Mouse (Mus musculus) kidney, postnatal 25 days (tissue): ENCODE data around the gene Zfp598.
"Not testable (repeated sequence)": the region's sequence is repeated elsewhere in the genome, so short reads cannot be mapped to it uniquely, and the experiment has no call there.

ENCODE experiments used
- DNase-seq, 2 experiments: peaks; one replicate each; pipeline ENCODE4 v3.0.0; 2021; ENCODE audit warnings: mixed read lengths in 2 of 2

Gene Zfp598

DNA sequence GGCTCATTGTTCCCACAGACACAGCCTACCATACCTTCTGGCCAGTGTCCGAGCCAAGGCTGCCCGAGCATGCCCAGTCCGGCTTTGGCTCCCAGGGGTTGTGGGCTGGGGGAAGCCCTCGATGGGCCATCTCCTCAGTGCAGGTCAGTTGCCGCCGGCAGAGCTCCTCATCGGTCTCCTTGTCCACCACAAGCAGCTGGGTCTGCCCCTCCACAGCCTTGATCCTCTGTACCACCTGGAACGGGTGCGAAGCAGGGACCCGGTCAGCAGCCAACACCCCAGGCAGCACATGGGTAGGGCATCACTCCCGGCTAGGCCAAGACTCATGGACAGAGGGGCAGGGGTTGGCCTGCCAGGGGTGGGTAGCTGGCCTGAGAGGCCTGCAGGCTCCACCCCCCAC, 22.0 kb upstream of the Zfp598 start:
- no peak for DNase-seq

DNA sequence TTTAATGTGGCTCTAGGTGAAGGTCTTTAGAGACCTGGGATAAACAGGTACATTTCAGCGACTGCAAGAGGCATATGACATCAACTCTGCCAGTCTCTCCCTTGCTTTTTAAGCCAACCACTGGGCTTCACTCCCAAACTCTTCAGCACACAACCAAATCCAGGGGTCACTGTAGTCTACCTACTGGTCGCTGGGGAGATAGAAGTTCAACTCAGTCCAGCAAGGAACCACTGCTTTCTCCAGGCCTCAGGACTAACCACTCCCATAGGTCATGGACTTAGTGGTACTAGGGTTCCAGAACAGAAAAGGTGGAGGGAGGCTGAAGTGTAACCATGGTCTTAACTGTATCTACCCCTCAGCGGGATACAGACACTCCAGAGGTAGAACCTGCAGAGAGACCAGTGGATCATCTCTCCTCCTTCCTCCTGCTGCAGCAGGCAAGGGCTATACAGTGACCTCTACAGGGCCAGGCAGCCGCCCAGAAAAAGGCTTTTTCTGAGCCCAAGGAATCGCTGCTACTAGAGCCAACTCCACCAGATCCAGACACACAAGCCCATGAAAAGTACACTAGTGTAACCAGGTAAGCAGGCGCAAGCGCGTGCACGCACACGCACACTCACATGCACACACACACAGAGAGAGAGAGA, 20.6 kb upstream of the Zfp598 start:
- no peak for DNase-seq

DNA sequence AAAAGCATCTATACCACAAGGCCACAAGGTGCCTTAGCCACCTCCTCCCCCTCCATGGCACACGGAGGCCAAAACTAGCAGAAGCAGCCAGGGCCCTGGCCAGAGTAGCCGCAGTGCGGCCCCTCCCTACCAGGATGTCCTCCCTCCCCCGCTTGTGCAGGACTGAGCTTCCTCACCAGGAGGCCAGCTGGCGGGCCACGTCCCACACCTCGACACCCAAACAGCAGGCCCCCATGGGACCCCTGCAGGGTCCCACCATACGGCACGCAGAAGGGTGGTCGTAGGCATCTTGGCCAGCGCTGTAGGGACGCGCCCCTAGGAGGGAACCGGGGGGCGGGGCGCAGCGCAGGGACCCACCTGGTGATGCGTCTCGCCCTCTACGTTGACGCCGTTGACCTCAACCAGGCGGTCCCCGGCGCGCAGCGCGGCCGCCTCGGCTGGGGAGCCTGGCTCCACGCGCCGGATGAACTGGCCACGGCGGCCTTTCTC, 19.9 kb upstream of the Zfp598 start:
- DNase-seq: peak; percentile 67 to 86

DNA sequence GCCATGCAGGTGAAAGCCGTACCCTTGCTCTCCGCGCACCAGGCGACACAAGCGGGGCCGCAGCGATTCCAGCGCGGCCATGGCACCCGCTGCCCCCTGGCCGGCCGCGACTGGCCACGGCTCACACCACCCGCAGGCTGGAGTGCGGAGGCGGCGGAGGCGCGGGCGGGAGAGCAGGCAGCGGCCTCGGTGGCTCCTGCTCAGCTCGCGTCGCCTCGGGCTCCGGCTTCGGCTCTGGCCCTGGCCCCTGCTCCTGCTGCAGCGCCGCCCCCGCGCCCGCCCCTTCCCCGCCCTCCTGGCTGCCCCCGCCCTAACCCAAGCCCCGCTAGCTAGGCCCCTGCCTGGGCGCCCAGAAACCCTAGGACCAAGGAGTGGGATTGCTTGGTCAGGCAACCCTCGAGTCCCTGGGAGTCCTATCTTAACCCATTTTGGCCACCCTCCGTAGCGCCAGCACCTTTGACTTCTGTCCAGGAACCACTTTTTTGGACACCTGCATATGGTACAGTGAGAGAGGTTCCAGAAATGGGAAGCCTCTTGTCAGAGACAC, 19.3 kb upstream of the Zfp598 start, which contains the start of gene Slc9a3r2:
Slc9a3r2 (minus strand) TSS at position 258 of the 547 bp plus-strand sequence.
- DNase-seq: peak; percentile 73 to 85

DNA sequence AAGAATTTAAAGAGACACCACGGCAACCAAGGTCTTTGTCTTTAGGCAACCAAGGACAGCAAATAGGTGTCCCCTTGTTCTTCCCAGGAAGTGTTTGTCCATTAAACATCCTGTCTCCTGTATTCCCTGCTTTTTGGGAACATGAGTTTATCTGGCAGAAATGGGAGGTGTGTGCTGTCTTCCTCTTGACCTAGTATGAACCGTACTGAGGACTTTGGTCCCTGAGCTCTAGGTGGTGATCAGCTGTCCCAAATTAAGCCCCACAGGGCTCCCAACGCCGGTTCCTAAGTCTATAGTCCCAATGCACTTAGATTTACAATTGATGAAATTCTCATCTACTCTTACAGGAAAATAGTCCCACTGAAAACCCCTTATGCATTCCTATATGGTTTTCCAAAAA, 18.7 kb upstream of the Zfp598 start:
- DNase-seq: no peak

DNA sequence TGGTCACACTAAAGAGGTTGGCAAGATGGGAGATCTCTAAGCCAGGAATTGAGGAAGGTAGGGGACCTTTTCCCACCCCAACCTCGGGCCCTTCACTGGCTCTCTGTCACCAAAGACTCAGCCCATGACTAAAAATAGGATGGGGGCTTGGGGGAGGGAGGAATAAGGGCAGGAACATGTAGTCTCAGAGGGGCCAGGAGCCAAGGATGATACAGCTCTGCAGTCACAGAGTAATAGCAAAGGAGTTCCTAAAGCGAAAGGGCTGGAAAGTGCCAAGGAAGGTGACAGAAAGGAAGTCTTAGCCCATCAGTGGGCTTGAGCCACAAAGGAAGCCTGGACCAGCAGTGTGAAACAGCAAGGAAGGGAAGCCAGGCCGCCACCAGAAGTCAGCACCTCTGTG, 17.7 kb upstream of the Zfp598 start:
- no peak for DNase-seq

DNA sequence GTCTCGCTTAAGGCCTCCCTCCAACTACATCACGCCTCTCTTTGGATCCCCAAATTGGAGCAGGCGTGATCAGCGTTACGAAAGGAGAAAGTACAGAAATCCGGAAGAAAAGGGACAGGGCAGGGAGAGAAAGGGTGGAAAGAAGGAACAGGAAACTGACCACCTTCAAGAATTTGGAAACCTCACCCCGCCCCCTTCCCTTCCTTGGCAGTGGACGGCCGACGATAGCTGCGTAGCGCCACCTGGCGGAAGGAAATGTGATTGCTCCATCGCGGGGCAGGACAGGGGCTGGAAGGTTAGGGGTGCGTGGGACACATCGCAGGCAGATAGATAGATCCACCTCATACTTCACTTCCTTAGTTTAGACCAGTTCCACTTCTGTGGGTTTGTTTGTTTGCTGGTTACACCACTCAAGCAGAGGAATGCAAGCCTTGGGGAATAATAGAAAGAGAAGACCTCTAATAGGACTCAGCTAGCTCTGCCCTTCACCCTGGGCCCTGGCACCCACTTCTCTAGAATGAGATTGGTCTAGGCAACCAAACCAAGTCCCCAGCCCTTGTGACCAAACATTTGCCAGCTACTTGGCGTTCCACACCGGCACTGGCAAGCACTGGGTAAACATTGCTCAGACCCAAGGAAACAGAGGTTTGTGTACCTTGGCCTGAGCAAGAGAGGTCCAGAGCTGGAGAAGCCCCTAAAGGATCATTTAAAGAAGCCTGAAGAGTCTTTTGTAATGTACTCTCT, 15.3 kb upstream of the Zfp598 start:
- peak; percentile 82 to 89 for DNase-seq

DNA sequence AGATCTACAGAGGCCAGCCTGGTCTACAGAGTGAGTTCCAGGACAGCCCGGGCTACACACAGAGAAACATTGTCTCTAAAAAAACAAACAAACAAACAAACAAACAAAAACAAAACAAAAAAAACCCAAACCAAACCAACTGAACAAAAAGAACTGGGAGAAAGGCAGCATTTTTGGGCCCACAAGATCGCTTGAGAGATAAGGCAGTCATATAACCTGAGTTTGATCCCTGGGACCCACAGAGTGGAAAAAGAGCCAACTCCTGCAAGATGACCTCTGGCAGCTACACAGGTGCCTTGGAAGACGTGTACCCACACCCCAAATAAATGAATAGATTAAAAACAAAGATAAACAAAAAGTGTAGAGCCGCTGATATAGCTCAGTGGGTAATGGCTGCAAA, 14.5 kb upstream of the Zfp598 start:
- DNase-seq: no peak

DNA sequence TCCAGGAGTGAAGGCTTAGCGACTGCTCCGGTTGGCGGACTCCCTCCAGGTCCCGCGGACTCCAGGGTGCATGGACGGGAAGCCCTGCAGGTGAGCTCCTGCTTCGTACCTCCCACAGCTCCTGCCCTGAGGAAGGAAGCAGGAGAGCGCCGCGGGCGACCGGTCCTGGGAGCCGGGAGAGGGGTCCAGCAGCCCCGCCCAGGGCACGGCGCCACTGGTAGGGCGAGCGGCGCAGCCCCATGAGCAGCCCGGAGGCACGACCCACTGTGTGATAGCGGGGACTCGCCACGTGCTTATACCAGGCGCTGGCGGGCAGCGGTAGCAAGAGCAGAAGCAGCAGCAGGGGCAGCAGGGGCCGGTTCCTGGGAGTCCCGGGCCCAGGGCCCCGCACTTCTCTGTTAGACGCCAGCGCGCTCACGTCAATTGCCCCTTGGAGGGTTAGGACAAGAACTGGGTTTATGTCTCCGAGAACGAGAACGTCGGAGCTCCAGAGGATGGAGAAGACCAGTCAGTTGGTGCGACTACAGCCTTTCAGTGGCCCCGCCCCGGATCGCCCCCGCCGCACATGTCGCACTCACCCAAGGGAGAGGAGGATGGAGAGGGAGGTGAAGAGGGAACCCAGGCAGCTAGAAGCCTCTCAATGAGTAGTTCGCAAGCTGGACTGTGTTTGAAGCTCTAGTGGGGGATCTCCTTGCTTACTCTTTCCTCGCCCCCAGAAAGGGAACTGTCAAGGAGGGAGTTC, 11.3 kb upstream of the Zfp598 start, which contains the start of gene Npw:
Npw (minus strand) TSS at position 441 of the 742 bp plus-strand sequence.
- DNase-seq: peak in 1 of 2 experiments; percentile 56

DNA sequence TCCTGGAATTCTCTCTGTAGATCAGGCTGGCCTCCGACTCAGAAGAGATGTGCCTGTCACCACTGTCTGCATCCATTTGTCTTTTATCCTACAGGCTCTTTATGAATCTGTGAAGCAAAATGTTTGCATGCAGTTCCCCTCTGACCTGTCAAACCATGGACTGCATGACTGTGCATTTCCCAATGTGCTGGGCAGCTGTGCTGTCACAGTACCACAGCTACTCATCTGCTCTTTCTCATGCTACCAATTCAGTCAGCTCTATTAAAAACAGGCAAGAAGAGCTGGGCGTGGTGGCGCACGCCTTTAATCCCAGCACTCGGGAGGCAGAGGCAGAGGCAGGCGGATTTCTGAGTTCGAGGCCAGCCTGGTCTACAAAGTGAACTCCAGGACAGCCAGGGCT, 2.5 kb upstream of the Zfp598 start:
- not testable (repeated sequence) for DNase-seq

DNA sequence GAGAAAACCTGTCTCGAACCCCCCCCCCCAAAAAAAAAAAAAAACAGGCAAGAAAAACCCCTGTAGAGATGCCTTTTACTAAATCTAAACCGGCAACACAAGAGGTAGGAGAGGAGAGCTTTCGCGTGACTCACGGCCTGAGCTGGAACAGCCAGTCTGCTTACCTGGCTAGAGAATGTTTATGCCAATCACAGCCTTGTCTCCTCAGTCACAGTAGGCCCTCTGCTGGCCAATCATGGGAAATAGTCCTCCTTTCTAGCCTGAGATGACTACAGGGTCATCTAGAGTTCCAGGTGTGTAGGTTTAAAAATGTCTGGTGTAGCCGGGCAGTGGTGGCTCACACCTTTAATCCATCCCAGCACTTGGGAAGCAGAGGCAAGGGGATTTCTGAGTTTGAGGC, 2.1 kb upstream of the Zfp598 start:
- DNase-seq: peak; percentile 82 to 86

DNA sequence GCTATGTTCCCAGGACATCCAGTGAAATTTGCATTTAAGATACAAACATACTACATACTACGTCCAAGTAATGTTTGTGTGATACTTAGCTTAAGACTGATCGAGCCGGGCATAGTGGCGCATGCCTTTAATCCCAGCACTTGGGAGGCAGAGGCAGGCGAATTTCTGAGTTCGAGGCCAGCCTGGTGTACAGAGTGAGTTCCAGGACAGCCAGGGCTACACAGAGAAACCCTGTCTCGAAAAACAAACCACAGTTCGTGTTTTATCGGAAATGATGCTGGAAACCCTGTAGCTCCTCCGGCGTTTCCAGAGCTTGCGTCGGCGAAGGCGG, 308 bp upstream of the Zfp598 start:
- not testable (repeated sequence) for DNase-seq

DNA sequence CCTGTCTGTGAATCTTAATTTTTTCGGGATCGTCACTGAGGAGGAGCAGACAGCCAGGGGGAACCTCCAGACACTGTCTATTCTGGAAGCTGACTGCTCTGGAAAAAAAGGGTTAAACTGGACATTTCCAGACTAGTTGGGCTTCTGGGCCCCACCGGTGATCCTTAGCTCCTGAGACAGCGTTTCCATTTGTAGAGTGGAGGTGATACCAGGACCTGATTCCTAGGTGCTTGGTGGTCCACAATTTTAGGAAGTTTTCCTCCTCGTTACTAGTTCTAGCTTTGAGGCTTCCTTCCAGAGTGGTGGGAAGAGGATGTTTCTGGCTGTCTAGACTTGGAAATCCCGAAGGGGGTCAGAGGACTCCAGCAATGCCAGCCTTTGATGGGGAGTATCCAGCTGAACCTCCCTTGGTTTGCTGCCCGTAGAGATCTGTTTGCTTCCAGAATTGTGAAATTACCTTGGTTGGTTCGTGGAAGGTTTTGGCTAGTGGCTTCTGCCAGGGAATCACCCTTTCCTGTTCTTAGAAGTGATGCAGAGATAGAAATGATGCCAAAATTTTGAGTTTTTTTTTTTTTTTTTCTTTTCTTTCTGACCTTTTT, 858 bp downstream of the Zfp598 start:
- DNase-seq: no peak

DNA sequence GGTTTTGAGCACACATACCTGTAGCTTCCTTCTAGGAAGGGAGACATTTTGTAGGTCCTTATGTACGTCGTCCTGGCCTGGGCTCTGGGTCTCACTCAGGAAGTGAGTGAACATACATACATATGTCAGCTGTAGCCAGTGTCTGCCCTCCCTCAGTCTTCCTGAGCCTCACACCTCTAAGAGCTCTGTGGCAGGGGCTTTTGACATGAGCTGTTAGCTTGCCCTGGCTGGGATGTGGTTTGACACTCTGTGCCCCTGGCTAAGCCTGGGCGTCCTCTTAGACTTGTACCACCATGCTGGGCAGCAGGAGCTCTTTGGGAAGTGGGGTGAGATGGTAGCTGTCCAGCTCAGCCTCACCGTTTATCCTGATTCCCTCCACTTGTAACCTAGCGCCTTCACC, 1.9 kb downstream of the Zfp598 start:
- no peak for DNase-seq

DNA sequence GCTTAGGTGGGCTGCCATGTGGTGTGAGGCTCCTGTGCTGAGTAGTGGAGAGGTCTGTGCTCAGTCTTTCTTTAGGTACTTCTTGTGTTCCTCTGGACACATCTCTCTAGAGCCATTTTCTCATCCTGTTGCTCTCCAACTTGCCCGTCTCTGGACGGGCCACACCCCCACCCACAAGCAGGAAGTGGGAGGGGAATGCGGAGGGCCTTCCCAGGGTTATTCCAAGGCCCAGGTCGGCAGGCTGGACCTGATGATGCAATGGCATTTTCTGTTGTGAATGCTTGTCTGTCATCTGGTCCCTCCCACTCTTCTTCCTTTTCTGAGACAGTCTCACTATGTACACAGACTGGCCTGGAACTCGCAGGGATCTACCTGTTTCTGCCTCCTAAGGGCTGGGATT, 2.7 kb downstream of the Zfp598 start:
- DNase-seq: peak; percentile 62 to 87

DNA sequence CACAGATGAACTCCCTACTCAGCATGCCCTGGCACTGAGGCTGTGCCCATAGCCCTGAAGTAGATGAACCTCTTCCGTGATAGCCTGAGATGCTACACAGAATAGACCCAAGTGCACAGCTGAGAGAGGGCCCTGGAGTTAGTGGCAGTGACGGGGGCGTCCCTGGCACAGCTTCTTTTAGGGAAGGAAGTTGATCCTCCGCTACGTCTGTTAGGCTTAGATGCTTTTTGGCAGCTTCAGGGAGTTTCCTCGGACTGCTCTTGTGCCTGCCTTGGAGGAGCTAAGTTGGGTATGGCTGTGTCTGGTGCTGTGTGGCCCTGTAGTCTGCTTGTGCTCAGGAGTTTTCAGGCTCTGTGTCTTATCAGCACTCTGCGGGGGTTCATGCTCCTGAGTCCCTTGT, 4.8 kb downstream of the Zfp598 start:
- no peak for DNase-seq

DNA sequence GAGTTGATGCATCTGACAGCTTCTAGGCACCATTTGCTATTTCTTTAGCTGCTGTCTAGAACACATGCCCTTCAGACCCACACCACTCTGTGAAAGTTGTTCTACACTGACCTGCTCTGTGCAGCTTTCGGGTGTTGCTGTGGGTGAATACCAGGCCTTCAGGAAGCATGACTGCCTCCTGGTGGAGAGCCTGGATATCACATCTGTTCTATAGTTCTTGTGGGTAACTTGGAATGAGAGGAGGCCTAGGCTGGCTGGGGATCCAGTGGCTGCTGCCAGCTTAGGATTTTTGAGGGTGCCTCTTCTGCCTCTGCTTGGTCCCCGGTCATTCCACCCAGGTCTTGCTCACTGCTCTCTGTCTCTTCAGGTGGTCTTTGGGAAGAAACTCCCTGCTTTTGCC, 6.7 kb downstream of the Zfp598 start:
- DNase-seq: peak; percentile 70 to 82

DNA sequence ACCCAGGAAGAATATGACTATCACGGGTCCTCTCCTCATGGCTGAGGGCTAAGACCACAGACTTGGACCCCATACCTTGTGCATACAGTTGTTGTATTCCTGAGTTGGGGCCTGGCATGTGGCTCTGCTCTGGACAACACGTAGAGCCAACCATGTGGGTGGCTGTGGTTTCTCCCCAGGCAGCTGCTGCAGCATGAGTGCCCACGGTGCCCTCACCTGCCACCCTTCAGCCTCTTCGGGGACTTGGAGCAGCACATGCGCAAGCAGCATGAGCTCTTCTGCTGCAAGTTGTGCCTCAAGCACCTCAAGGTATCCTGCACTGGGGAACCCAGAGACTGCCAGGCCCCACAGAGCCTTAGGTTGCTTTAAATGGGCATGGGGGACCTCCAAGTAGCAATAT, 7.4 kb downstream of the Zfp598 start:
- no peak for DNase-seq

DNA sequence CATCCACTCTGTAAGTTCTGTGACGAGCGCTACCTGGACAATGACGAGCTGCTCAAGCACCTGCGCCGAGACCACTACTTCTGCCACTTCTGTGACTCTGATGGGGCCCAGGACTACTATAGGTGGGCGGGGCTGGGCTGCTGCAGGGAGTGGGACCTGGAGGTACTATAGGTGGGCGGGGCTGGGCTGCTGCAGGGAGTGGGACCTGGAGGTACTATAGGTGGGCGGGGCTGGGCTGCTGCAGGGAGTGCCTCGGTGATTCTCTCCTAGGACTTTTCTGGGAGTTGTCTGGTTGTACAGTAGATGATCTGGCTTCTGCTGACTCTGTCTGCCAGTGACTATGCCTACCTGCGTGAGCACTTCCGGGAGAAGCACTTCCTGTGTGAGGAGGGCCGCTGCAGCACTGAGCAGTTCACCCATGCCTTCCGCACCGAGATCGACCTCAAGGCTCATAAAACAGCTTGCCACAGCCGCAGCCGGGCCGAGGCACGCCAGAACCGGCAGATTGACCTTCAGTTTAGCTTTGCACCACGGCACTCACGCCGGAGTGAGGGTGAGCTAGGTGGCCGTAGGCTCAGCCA, 8.1 kb downstream of the Zfp598 start:
- DNase-seq: no peak

DNA sequence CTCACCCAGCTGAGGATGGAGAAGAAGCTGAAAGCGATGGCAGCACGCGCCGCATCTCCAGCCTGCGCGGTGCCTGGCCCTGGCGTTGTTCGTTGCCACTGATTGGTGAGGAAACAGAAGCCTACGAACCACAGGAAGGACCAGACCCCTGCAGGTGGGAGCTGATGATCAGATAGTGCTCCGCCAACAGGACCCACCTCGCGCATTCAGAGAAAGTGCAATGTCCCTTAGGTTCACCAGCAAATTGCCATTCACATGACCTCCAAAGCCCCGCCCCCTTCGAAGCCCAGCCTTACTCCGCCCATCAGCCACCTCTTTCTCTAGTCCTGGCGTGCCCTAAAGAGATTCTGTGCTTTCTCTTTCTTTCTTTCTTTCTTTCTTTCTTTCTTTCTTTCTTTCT, 17.0 kb downstream of the Zfp598 start:
- DNase-seq: peak; percentile 71 to 72

DNA sequence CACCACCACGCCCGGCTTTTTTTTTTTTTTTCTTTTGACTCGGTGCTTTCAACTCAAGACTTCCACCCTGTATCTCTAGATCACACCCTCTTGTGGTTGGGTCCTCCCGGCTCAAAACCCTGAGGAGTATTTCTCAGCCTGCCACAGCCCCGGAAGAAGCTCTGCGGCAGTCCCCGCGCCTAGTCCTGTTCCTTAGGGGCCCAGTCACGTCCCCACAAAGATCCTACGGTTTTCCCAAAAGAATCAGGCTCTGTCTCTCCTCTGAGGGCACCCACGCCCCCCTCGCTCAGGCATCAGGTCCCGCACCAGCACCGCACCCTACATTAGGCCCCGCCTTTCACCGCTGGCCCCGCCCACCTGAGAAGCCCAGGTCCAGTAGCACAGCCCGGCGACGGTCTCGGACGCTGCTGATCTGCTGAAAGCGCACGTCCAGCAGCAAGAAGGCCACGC, 17.7 kb downstream of the Zfp598 start:
- DNase-seq: peak; percentile 76 to 81

DNA sequence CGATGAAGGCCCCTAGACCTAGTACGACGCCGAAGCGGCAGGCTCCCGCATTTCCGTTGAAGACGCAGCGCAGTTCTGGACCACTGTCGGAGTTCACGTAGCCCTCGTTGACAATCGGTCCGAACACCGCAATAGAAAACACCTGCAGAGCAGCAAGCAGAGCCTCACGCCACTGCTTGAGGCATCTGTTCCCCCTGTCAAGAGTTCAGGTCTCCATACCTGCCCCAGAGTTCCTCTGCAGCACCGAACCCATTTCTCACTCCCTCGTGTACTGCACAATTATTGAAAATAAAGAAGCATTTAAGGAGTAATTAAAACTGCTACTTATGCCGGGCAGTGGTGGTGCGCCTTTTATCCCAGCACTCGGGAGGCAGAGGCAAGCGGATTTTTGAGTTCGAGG, 18.1 kb downstream of the Zfp598 start:
- no peak for DNase-seq
